Mouse (Mus musculus) lung, postnatal 25 days (tissue): ENCODE data around the gene Mrpl21.

Experiments used
- DNase-seq: peaks from one replicate; pipeline ENCODE4 v3.0.0; 2022; ENCODE audit warnings: low spot score

The Mrpl21 gene

GRCm38 (mm10) chr19:3282572-3283467 is at the start of gene Mrpl21, which contains the start of gene Ighmbp2:
Gene Mrpl21 (plus strand): TSS chr19:3282901.
Gene Ighmbp2 (minus strand): TSS chr19:3283017.
- DNase-seq: peak; percentile 89

GRCm38 (mm10) chr19:3260016-3260415 is 22.7 kb upstream of the Mrpl21 start:
- no peak for DNase-seq

GRCm38 (mm10) chr19:3260591-3260990 is 22.1 kb upstream of the Mrpl21 start:
- no peak for DNase-seq

- DNase-seq: no peak
Observed at GRCm38 (mm10) chr19:3261336-3261735, 21.4 kb upstream of the Mrpl21 start.

- DNase-seq: no peak
Observed at GRCm38 (mm10) chr19:3261764-3262525, 20.8 kb upstream of the Mrpl21 start.

GRCm38 (mm10) chr19:3264348-3264747 is 18.4 kb upstream of the Mrpl21 start:
- no peak for DNase-seq

GRCm38 (mm10) chr19:3265180-3265579 is 17.5 kb upstream of the Mrpl21 start:
- DNase-seq: no peak

GRCm38 (mm10) chr19:3266136-3266535 is 16.6 kb upstream of the Mrpl21 start:
- no peak for DNase-seq

GRCm38 (mm10) chr19:3266676-3267075 is 16.0 kb upstream of the Mrpl21 start:
- DNase-seq: no peak

GRCm38 (mm10) chr19:3267340-3267739 is 15.4 kb upstream of the Mrpl21 start:
- DNase-seq: no peak

GRCm38 (mm10) chr19:3268218-3268980 is 14.3 kb upstream of the Mrpl21 start:
- DNase-seq: no peak

GRCm38 (mm10) chr19:3269279-3269678 is 13.4 kb upstream of the Mrpl21 start:
- DNase-seq: no peak

- DNase-seq: no peak
Observed at GRCm38 (mm10) chr19:3269803-3270202, 12.9 kb upstream of the Mrpl21 start.

GRCm38 (mm10) chr19:3271366-3271765 is 11.3 kb upstream of the Mrpl21 start:
- no peak for DNase-seq

- DNase-seq: no peak
Observed at GRCm38 (mm10) chr19:3273331-3273730, 9.4 kb upstream of the Mrpl21 start.

- DNase-seq: no peak
Observed at GRCm38 (mm10) chr19:3275744-3276365, 6.8 kb upstream of the Mrpl21 start.

GRCm38 (mm10) chr19:3281886-3282285 is 815 bp upstream of the Mrpl21 start:
- no peak for DNase-seq

GRCm38 (mm10) chr19:3289006-3289405 is 6.3 kb downstream of the Mrpl21 start:
- DNase-seq: no peak

- peak; percentile 57 for DNase-seq
Observed at GRCm38 (mm10) chr19:3292028-3292427, 9.3 kb downstream of the Mrpl21 start.

GRCm38 (mm10) chr19:3292993-3293392 is 10.3 kb downstream of the Mrpl21 start:
- no peak for DNase-seq

GRCm38 (mm10) chr19:3295245-3295644 is 12.5 kb downstream of the Mrpl21 start:
- no peak for DNase-seq

GRCm38 (mm10) chr19:3297034-3297433 is 14.3 kb downstream of the Mrpl21 start:
- DNase-seq: no peak
